Mouse (Mus musculus) cerebellum, adult 2 months (tissue): ENCODE measurements at regions not wholly inside any gene's neighbourhood (a gene's known extent, or its start where the extent isn't known, plus 50 kb on each side); places are given as distances from the start of the nearest gene placed in this dataset.

Source experiments
- DNase-seq, 2 experiments: peaks; one replicate each; pipeline ENCODE4 v3.0.0; 2021
- H3K27ac ChIP-seq: fragments of 200-500 bp; 2 replicates; pipeline ENCODE4 v1.5.1; 2012; ENCODE audit warnings: low read length, control low read depth, inconsistent platforms; ENCODE audit not compliant: insufficient read depth
- H3K27me3 ChIP-seq: fragments of 200-500 bp; 2 replicates; pipeline ENCODE4 v1.6.1; 2012; ENCODE audit warnings: inconsistent platforms, mild to moderate bottlenecking, low read length, moderate library complexity; ENCODE audit not compliant: control insufficient read depth, insufficient read depth
- H3K4me1 ChIP-seq: fragments of 200-500 bp; 2 replicates; pipeline ENCODE4 v1.6.1; 2011; ENCODE audit warnings: low read length; ENCODE audit not compliant: control insufficient read depth, insufficient read depth
- H3K4me3 ChIP-seq: fragments of 200-500 bp; replicated peaks from 2 replicates; pipeline ENCODE3; 2011; ENCODE audit warnings: mild to moderate bottlenecking, low read depth, low read length, control low read depth; ENCODE audit not compliant: insufficient read depth
- CTCF ChIP-seq: fragments of 200-500 bp; IDR thresholded peaks from 2 replicates; pipeline ENCODE4 v1.5.1; 2011; ENCODE audit warnings: low read depth, mild to moderate bottlenecking, control low read depth, low read length, moderate library complexity, borderline replicate concordance; ENCODE audit not compliant: insufficient read depth
- POLR2A ChIP-seq: fragments of 200-500 bp; IDR thresholded peaks from 2 replicates; pipeline ENCODE4 v1.6.1; 2011; ENCODE audit warnings: low read length, control low read depth, borderline replicate concordance; ENCODE audit not compliant: insufficient read depth
- WGBS: fragments of 180-500 bp; shearing (Covaris S2); methylation state at CpG from one replicate; pipeline ENCODE4 v1.1.7; 2018; 5-methylcytosine and 5-hydroxymethylcytosine counted together

GRCm38 (mm10) chr11:112620916-112621315 is 161.1 kb upstream of the Sox9 start:
- DNase-seq = peak; percentile 8 to 12
- Histone ChIP-seq H3K27ac (no peak overlapping the region), H3K4me3 (no peak overlapping the region), H3K4me1 (no peaks in the 10 kb centered on the region; the same call in 1 of the 2 replicates), H3K27me3 (no peaks in the 10 kb centered on the region)
- WGBS = 4% methylated on average over 12 of the region's 12 CpGs
- TF ChIP-seq POLR2A (no peak), CTCF (no peak)

- Histone ChIP-seq H3K27ac (no peak overlapping the region), H3K27me3 (no peaks in the 10 kb centered on the region), H3K4me1 (no peaks in the 10 kb centered on the region; the same call in 1 of the 2 replicates), H3K4me3 (no peak overlapping the region)
- DNase-seq = no peak
- no peak for TF ChIP-seq POLR2A
- TF ChIP-seq CTCF = no peak
- WGBS = 41% methylated on average over 9 of the region's 9 CpGs
These were observed 160.5 kb upstream of the Sox9 start for GRCm38 (mm10) chr11:112621385-112622120.

- Histone ChIP-seq H3K4me3 (no peak overlapping the region), H3K4me1 (no peaks in the 10 kb centered on the region), H3K27ac (no peak overlapping the region), H3K27me3 (no peaks in the 10 kb centered on the region)
- DNase-seq = no peak
- 65% methylated on average over 9 of the region's 9 CpGs for WGBS
- TF ChIP-seq CTCF (no peak), POLR2A (no peak)
These were observed 132.7 kb upstream of the Sox9 start for GRCm38 (mm10) chr11:112649298-112649697.

- Histone ChIP-seq H3K27ac (no peak overlapping the region), H3K4me3 (no peak overlapping the region), H3K27me3 (no peaks in the 10 kb centered on the region), H3K4me1 (no peaks in the 10 kb centered on the region)
- TF ChIP-seq CTCF (no peak), POLR2A (no peak)
- 26% methylated on average over 11 of the region's 11 CpGs for WGBS
- no peak for DNase-seq
These were observed 124.4 kb upstream of the Sox9 start for GRCm38 (mm10) chr11:112657410-112658159.

GRCm38 (mm10) chr11:112659911-112660310 is 122.1 kb upstream of the Sox9 start:
- no peaks in the 10 kb centered on the region for H3K4me1 ChIP-seq
- TF ChIP-seq CTCF (no peak), POLR2A (no peak)
- 85% methylated on average over 3 of the region's 3 CpGs for WGBS
- H3K27ac ChIP-seq = no peak overlapping the region
- no peaks in the 10 kb centered on the region for H3K27me3 ChIP-seq
- no peak overlapping the region for H3K4me3 ChIP-seq
- no peak for DNase-seq

- DNase-seq = no peak
- no peak overlapping the region for H3K27ac ChIP-seq
- no peaks in the 10 kb centered on the region for H3K4me1 ChIP-seq
- H3K27me3 ChIP-seq = no peaks in the 10 kb centered on the region
- no peak for TF ChIP-seq CTCF
- TF ChIP-seq POLR2A = no peak
- 87% methylated on average over 7 of the region's 7 CpGs for WGBS
- no peak overlapping the region for H3K4me3 ChIP-seq
These were observed 120.6 kb upstream of the Sox9 start for GRCm38 (mm10) chr11:112661426-112661825.

- TF ChIP-seq CTCF = no peak
- TF ChIP-seq POLR2A = no peak
- no peaks in the 10 kb centered on the region for H3K4me1 ChIP-seq
- H3K27me3 ChIP-seq = no peaks in the 10 kb centered on the region
- no peak overlapping the region for H3K27ac ChIP-seq
- no peak for DNase-seq
- 87% methylated on average over 7 of the region's 7 CpGs for WGBS
- no peak overlapping the region for H3K4me3 ChIP-seq
These were observed 114.7 kb upstream of the Sox9 start for GRCm38 (mm10) chr11:112667311-112667710.

GRCm38 (mm10) chr11:112672086-112672485 is 109.9 kb upstream of the Sox9 start:
- Histone ChIP-seq H3K27ac (no peak overlapping the region), H3K4me1 (no peaks in the 10 kb centered on the region), H3K27me3 (no peaks in the 10 kb centered on the region), H3K4me3 (no peak overlapping the region)
- no peak for DNase-seq
- TF ChIP-seq CTCF (no peak), POLR2A (no peak)
- WGBS = 87% methylated on average over 4 of the region's 4 CpGs
